Mouse (Mus musculus) E14TG2a.4 (cell line): ENCODE results near the gene Rnase10.
A peak's percentile ranks its signal among the peaks of the same experiment; 100 is the strongest.
"Not testable (repeated sequence)": the region's sequence is repeated elsewhere in the genome, so short reads cannot be mapped to it uniquely, and the experiment has no call there.

ENCODE experiments used
- CTCF ChIP-seq: conservative IDR thresholded peaks from 2 replicates; pipeline ENCODE4 v1.5.1; 2014; ENCODE audit warnings: low read length
- NANOG ChIP-seq: IDR thresholded peaks from 2 replicates; pipeline ENCODE4 v1.6.1; 2014; ENCODE audit warnings: borderline replicate concordance, low read length, mixed read lengths
- POU5F1 ChIP-seq: IDR thresholded peaks from 2 replicates; pipeline ENCODE4 v1.6.1; 2014; ENCODE audit warnings: low read length, borderline replicate concordance

DNA sequence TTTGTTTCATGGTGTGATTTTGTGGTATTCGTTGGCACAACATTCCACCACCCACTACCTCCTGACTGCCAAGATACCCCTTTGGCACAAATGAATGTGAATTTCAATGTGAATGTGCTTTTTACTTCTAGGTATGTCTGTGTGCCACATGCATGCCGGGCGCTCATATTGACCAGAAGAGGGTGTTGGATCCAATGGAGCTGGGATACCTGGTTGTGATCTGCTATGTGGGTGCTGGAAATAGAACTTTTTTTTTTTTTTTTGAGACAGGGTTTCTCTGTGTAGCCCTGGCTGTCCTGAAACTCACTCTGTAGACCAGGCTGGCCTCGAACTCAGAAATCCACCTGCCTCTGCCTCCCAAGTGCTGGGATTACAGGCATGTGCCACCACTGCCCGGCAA is 34.5 kb upstream of the Rnase10 start:
- peak; percentile 27 for TF ChIP-seq CTCF
- not testable (repeated sequence) for TF ChIP-seq NANOG, POU5F1
